Mouse (Mus musculus) liver, postnatal 0 days (tissue): ENCODE measurements around the gene Ric8a. TPM values are rescaled to one million over a fixed set of nuclear protein-coding genes. Genes with fewer than 3 reads are reported as not detected.

ENCODE experiments used
- ATAC-seq: fragments of 200-750 bp; cut with Nextera tagmentation; 2 replicates; pipeline ENCODE4 v1.8.0; 2017; ENCODE audit warnings: mild to moderate bottlenecking, moderate library complexity
- DNase-seq: peaks from one replicate; pipeline ENCODE4 v3.0.0-alpha.2; 2016
- H3K27ac ChIP-seq: fragments of 300-500 bp; sonication (generic); 2 replicates; pipeline ENCODE4 v1.5.1; 2014; ENCODE audit warnings: antibody characterized with exemption, moderate library complexity, mild to moderate bottlenecking, low read depth
- H3K27me3 ChIP-seq: fragments of 300-500 bp; sonication (generic); 2 replicates; pipeline ENCODE4 v1.6.1; 2014; ENCODE audit warnings: low read length, control low read depth, mixed read lengths; ENCODE audit not compliant: insufficient read depth
- H3K36me3 ChIP-seq: fragments of 300-500 bp; sonication (generic); replicated peaks from 2 replicates; pipeline ENCODE4 v1.6.1; 2014; ENCODE audit warnings: mild to moderate bottlenecking, control low read depth, low read length, moderate library complexity, mixed read lengths; ENCODE audit not compliant: insufficient read depth
- H3K4me1 ChIP-seq: fragments of 300-500 bp; sonication (generic); 2 replicates; pipeline ENCODE4 v1.6.1; 2014; ENCODE audit warnings: antibody characterized with exemption, mild to moderate bottlenecking, control low read depth; ENCODE audit not compliant: insufficient read depth
- H3K4me2 ChIP-seq: fragments of 300-500 bp; sonication (generic); 2 replicates; pipeline ENCODE4 v1.6.1; 2014; ENCODE audit warnings: low read depth, mild to moderate bottlenecking, low read length, moderate library complexity, mixed read lengths
- H3K4me3 ChIP-seq: fragments of 300-500 bp; sonication (generic); 2 replicates; pipeline ENCODE4 v1.5.1; 2014; ENCODE audit warnings: low read depth, low read length
- H3K9ac ChIP-seq: fragments of 300-500 bp; sonication (generic); replicated peaks from 2 replicates; pipeline ENCODE4 v1.6.1; 2014; ENCODE audit warnings: mild to moderate bottlenecking, moderate library complexity
- H3K9me3 ChIP-seq: fragments of 300-500 bp; sonication (generic); 2 replicates; pipeline ENCODE4 v1.6.1; 2016; ENCODE audit warnings: mild to moderate bottlenecking, control low read depth, low read length, mixed read lengths
- CTCF ChIP-seq: sonication (generic); IDR thresholded peaks from 2 replicates; pipeline ENCODE4 v1.5.1; 2016; ENCODE audit warnings: antibody characterized with exemption, low read depth
- EP300 ChIP-seq: IDR thresholded peaks from 2 replicates; pipeline ENCODE4 v1.6.1; 2016; ENCODE audit warnings: antibody characterized with exemption, low read depth, mild to moderate bottlenecking
- WGBS: fragments of 180-500 bp; shearing (Covaris S2); extraction: QIAGEN DNeasy Blood & Tissue Kit; methylation state at CpG from one replicate; pipeline ENCODE4 v1.1.7; 2014; ENCODE audit not compliant: insufficient replicate concordance; 5-methylcytosine and 5-hydroxymethylcytosine counted together
- polyA plus RNA-seq: library from polyadenylated mRNA; unstranded; fragments of >200 nt; fragmentation: Nextera tagmentation; extraction: Ambion mirVana; gene quantifications from 2 replicates; pipeline ENCODE4 v1.2.1, GENCODE M21; 2015

Gene Ric8a
- polyA plus RNA-seq, 1 experiment from 2014 or later: 17.1 TPM

DNA sequence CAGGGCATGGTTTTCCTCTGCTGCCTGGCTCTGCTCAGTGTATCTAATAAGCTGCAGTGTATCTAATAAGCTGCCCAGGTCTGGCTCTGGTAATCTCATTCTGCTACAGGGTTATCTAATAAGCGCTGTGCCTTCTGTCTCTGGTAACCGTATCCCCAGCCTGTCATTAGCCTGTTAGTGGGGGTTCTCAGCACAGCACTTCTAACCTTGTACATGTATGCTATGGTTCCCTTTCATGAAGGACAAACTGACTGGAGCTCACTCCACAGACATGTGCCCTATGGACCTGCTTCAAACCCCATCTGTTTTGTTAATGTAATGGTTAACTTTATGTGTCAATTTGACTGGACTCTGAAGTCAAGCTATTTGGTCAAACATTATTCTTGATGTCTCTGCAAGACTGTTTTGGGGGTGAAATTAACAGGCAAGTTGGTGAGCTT is 48.9 kb downstream of the Ric8a start:
- peak overlapping the region; percentile 64 for H3K4me2 ChIP-seq
- ATAC-seq: peak; percentile 67
- peak overlapping the region; percentile 45 for H3K4me3 ChIP-seq

DNA sequence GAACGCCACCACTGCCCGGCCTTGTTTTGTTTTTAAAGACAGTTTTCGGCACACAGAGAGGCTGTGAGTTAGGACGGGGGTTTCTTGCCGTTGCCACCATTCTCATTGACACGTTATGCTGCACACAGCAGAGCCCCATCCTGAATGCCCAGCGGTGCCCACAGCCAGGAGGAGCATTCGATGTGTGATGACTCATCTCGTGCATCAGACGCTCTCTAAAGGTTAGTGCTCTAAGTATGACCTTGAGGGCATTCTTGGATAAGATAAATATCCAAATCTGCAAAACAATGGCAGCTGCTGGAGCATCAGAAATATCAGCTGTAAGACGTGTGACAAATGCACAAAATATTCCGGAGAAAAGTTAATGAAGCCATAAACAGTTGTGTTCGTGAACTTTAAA is 50.4 kb downstream of the Ric8a start:
- Histone ChIP-seq H3K4me1 (no peaks in the 10 kb centered on the region; the same call in none of the 2 replicates), H3K27me3 (no peaks in the 10 kb centered on the region), H3K36me3 (no peaks in the 10 kb centered on the region), H3K4me3 (peak overlapping the region; percentile 45), H3K4me2 (peak overlapping the region; percentile 64), H3K27ac (peak overlapping the region; percentile 86), H3K9me3 (no peaks in the 10 kb centered on the region), H3K9ac (peak overlapping the region; percentile 61)
- TF ChIP-seq EP300: no peak
- TF ChIP-seq CTCF: no peak
- WGBS: 71% methylated on average over 13 of the region's 13 CpGs
- DNase-seq (no peak), ATAC-seq (no peak)

More for the DNA sequence above, 48.9 kb downstream of the Ric8a start:
- Histone ChIP-seq H3K36me3 (no peaks in the 10 kb centered on the region), H3K27ac (peak overlapping the region; percentile 86), H3K9ac (peak overlapping the region; percentile 61; the same call in 1 of the 2 replicates), H3K9me3 (no peaks in the 10 kb centered on the region), H3K27me3 (no peaks in the 10 kb centered on the region), H3K4me1 (no peaks in the 10 kb centered on the region; the same call in 1 of the 2 replicates)
- TF ChIP-seq EP300 (no peak), CTCF (no peak)
- 42% methylated on average over 2 of the region's 2 CpGs for WGBS
- no peak for DNase-seq

DNA sequence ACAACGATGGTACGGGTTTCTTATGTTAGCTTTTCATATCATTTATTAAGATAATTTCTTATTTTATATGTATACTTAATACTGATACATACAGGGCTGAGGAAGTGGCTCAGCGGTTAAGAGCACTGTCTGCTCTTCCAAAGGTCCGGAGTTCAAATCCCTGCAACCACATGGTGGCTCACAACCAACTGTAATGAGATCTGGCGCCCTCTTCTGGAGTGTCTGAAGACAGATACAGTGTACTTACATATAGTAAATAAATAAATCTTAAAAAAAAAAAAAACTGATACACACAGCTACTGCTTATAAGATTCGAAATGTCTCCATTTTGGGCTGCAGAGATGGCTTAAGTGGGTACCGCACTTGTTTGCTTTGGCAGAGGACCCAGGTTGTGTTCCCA is 50.9 kb downstream of the Ric8a start:
- 75% methylated on average over 7 of the region's 7 CpGs for WGBS
- peaks cover 5% of the 10 kb centered on the region for H3K4me1 ChIP-seq
- H3K9ac ChIP-seq: no peak overlapping the region
- peak overlapping the region; percentile 86 for H3K27ac ChIP-seq
- H3K4me3 ChIP-seq: no peak overlapping the region
- H3K4me2 ChIP-seq: peak overlapping the region; percentile 64
- DNase-seq: no peak
- no peaks in the 10 kb centered on the region for H3K9me3 ChIP-seq
- no peak for ATAC-seq
- H3K27me3 ChIP-seq: no peaks in the 10 kb centered on the region
- no peaks in the 10 kb centered on the region for H3K36me3 ChIP-seq
- TF ChIP-seq EP300 (no peak), CTCF (peak; percentile 40)

DNA sequence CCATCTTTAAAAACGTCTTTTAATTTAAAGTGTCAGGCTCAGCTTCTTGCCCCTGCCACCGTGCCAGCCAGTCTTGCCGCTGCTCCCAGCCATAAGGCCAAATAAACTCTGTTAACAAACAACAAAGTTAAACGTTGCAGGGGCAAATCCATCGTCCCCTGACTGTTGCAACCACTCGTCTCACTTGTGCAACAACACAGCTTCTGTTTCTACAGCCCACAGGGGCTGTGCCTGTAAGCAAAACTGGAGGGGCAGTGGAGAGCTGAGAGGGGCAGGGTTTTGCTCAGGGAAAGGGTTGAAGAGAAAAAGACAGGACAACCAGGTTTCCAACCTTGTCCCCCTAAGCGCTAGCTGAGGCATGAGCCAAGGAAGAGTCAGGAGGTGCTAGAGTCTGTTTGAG is 51.4 kb downstream of the Ric8a start:
- peak overlapping the region; percentile 75 for H3K4me2 ChIP-seq
- peaks cover 7% of the 10 kb centered on the region for H3K4me1 ChIP-seq
- TF ChIP-seq CTCF: no peak
- no peak for TF ChIP-seq EP300
- H3K9me3 ChIP-seq: no peaks in the 10 kb centered on the region
- H3K27me3 ChIP-seq: no peaks in the 10 kb centered on the region
- DNase-seq: peak; percentile 60
- H3K9ac ChIP-seq: no peak overlapping the region; the same call in 1 of the 2 replicates
- no peaks in the 10 kb centered on the region for H3K36me3 ChIP-seq
- peak; percentile 58 for ATAC-seq
- WGBS: 34% methylated on average over 7 of the region's 7 CpGs
- H3K4me3 ChIP-seq: no peak overlapping the region
- peak overlapping the region; percentile 86 for H3K27ac ChIP-seq

DNA sequence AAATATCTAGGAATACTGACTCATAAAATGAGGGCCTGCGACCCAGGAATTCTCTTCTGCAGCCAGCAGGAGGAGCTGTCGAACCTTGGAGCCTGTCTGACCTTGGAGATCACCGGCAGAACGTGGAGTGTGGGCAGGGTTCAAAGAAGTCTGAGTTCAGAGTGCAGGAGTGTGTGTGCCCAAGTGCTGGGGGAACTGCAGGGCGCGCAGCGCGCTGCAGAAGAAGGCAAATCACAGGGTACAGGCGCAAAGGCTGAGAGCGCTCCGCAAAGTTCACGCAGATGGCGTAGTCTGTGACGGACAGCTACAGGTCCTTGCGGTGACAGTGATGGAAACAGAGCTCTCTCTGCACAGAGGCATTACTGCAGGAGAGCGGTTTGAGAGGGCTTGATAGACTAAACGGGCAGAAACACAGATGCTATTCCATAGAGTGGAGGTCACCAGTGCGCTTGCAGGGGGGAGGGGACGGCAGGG is 51.9 kb downstream of the Ric8a start:
- ATAC-seq (peak; percentile 46), DNase-seq (peak; percentile 81)
- Histone ChIP-seq H3K4me1 (peaks cover 8% of the 10 kb centered on the region), H3K36me3 (no peaks in the 10 kb centered on the region), H3K27ac (peak overlapping the region; percentile 86), H3K9ac (no peak overlapping the region; the same call in 1 of the 2 replicates), H3K9me3 (no peaks in the 10 kb centered on the region), H3K4me2 (peak overlapping the region; percentile 75), H3K27me3 (no peaks in the 10 kb centered on the region), H3K4me3 (peak overlapping the region; percentile 39)
- TF ChIP-seq EP300: no peak
- TF ChIP-seq CTCF: peak; percentile 87
- 1% methylated on average over 19 of the region's 19 CpGs for WGBS

DNA sequence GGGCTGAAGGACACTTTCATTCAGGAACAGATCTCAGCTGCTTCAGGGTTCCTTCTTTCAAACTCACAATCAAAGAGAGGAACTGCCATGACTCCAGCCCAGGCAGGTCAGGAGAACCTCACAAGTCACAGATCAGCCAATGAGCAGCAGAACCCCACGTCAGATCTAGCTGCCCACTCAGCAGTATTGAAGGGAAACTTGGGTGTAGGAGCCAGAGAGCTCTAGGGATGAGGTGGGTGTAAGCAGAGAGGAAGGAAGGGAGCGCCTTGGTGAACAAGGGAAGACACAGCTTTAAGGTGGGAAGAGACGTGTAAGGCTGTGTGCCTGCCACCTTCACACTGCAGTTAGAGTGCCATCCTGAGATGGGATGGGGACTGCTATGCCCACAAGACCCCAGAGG is 55.5 kb downstream of the Ric8a start:
- no peak overlapping the region for H3K4me3 ChIP-seq
- H3K4me2 ChIP-seq: peak overlapping the region; percentile 2; the same call in 1 of the 2 replicates
- 51% methylated on average over 3 of the region's 3 CpGs for WGBS
- peak overlapping the region; percentile 83 for H3K27ac ChIP-seq
- no peak for TF ChIP-seq CTCF
- TF ChIP-seq EP300: no peak
- H3K27me3 ChIP-seq: no peaks in the 10 kb centered on the region
- H3K9ac ChIP-seq: no peak overlapping the region
- H3K36me3 ChIP-seq: no peaks in the 10 kb centered on the region
- H3K4me1 ChIP-seq: peaks cover 11% of the 10 kb centered on the region
- no peak for DNase-seq
- ATAC-seq: no peak
- no peaks in the 10 kb centered on the region for H3K9me3 ChIP-seq
